Comparison of ENCODE assay signal across 9 mouse cellular contexts in the genomic region with DNA sequence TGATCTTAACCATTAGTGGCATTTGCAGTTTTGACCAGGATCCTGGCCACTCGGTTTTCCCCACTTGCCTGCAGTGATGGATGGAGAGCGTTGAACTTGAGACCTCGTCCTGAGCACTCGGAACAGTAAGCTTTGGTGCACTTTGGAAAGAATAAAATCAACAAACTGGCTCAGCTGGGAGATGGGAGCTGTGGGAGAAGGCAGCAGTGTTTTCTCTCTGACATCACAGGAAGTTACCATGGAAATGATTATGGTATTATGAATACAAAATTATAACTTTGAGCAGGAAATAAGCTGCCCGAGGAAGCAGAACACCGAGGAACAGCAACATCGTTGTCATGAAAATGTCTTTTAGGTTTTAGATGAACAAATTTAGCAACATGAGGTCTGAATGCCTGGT.
A peak's percentile ranks its signal among the peaks of the same experiment; 100 is the strongest.
DNase-seq lines count a peak whose midpoint lies in the region; ATAC-seq lines count a peak whose summit lies in the region.
"Had no signal": no experiment of that assay in that cellular context is flagged by ENCODE, and none has a peak within 500 bp of the region (broad histone marks: within the 10 kb centered on the region; RNA-seq: fewer than 3 reads in every experiment).

No protein-coding gene starts in this region.

- H3K36me3 ChIP-seq in embryonic facial prominence, embryonic 11.5 days (replicated peaks; ENCODE audit: control insufficient read depth, insufficient read depth, low read depth, low read length): no peaks in the 10 kb centered on the region
- H3K36me3 ChIP-seq in embryonic facial prominence, embryonic 10.5 days (replicated peaks): 0 out of 2 replicates have a peak, but pooled peaks cover 12% of the 10 kb centered on the region
- no peaks in the 10 kb centered on the region for H3K36me3 ChIP-seq in hindbrain, embryonic 13.5 days
- H3K36me3 ChIP-seq in hindbrain, embryonic 10.5 days: peaks cover 14% of the 10 kb centered on the region
- no peaks in the 10 kb centered on the region for H3K36me3 ChIP-seq in neural tube, embryonic 13.5 days
- H3K36me3 ChIP-seq: midbrain, embryonic 12.5 days had no signal

- H3K27ac ChIP-seq in embryonic facial prominence, embryonic 11.5 days (replicated peaks; ENCODE audit: low read depth, low read length): no peak overlapping the region
- H3K27ac ChIP-seq in embryonic facial prominence, embryonic 10.5 days (replicated peaks): no peak overlapping the region
- peak overlapping the region; percentile 61 for H3K27ac ChIP-seq in hindbrain, embryonic 13.5 days
- H3K27ac ChIP-seq in hindbrain, embryonic 10.5 days: no peak overlapping the region
- H3K27ac ChIP-seq in neural tube, embryonic 13.5 days (replicated peaks): peak overlapping the region; percentile 55
- H3K27ac ChIP-seq: midbrain, embryonic 12.5 days had no signal

- H3K27me3 ChIP-seq in embryonic facial prominence, embryonic 11.5 days (ENCODE audit: control insufficient read depth, insufficient read depth, low read length): no peaks in the 10 kb centered on the region
- H3K27me3 ChIP-seq in embryonic facial prominence, embryonic 10.5 days (replicated peaks; ENCODE audit: low read depth, poor library complexity, severe bottlenecking): no peaks in the 10 kb centered on the region
- H3K27me3 ChIP-seq in hindbrain, embryonic 13.5 days: no peaks in the 10 kb centered on the region
- no peaks in the 10 kb centered on the region for H3K27me3 ChIP-seq in hindbrain, embryonic 10.5 days (ENCODE audit: insufficient read depth, poor library complexity, severe bottlenecking)
- H3K27me3 ChIP-seq in neural tube, embryonic 13.5 days: no peaks in the 10 kb centered on the region
- H3K27me3 ChIP-seq: midbrain, embryonic 12.5 days had no signal

- H3K4me3 ChIP-seq in embryonic facial prominence, embryonic 11.5 days (ENCODE audit: low read depth, low read length): no peak overlapping the region
- no peak overlapping the region for H3K4me3 ChIP-seq in embryonic facial prominence, embryonic 10.5 days
- H3K4me3 ChIP-seq in hindbrain, embryonic 13.5 days: no peak overlapping the region
- no peak overlapping the region for H3K4me3 ChIP-seq in hindbrain, embryonic 10.5 days
- H3K4me3 ChIP-seq in neural tube, embryonic 13.5 days: no peak overlapping the region
- H3K4me3 ChIP-seq: midbrain, embryonic 12.5 days had no signal

- no peak overlapping the region for H3K9ac ChIP-seq in embryonic facial prominence, embryonic 11.5 days (replicated peaks; ENCODE audit: low read length)
- H3K9ac ChIP-seq in hindbrain, embryonic 13.5 days: no peak overlapping the region
- no peak overlapping the region for H3K9ac ChIP-seq in neural tube, embryonic 13.5 days
- H3K9ac ChIP-seq: midbrain, embryonic 12.5 days had no signal

- H3K4me2 ChIP-seq in embryonic facial prominence, embryonic 11.5 days (ENCODE audit: low read depth, low read length): no peak overlapping the region
- H3K4me2 ChIP-seq in hindbrain, embryonic 13.5 days: no peak overlapping the region
- no peak overlapping the region for H3K4me2 ChIP-seq in neural tube, embryonic 13.5 days
- H3K4me2 ChIP-seq: midbrain, embryonic 12.5 days had no signal

- 40% methylated on average over 7 of the region's 7 CpGs for whole genome bisulfite sequencing in embryonic facial prominence, embryonic 11.5 days
- WGBS in embryonic facial prominence, embryonic 10.5 days: 49% methylated on average over 7 of the region's 7 CpGs
- 55% methylated on average over 7 of the region's 7 CpGs for WGBS in hindbrain, embryonic 13.5 days
- whole genome bisulfite sequencing in hindbrain, embryonic 10.5 days: 63% methylated on average over 7 of the region's 7 CpGs
- 63% methylated on average over 7 of the region's 7 CpGs for WGBS in neural tube, embryonic 13.5 days

- peak; percentile 40 for DNase-seq in embryonic facial prominence, embryonic 11.5 days (ENCODE audit: low spot score)
- DNase-seq in embryonic facial prominence, embryonic 10.5 days (ENCODE audit: low spot score): no peak
- no peak for DNase-seq in hindbrain, embryonic 10.5 days (ENCODE audit: low spot score)
- DNase-seq in neural tube, embryonic 10.5 days (ENCODE audit: extremely low spot score, low spot score): no peak
- no peak for DNase-seq in adipocyte (ENCODE audit: low spot score)

- ATAC-seq in embryonic facial prominence, embryonic 11.5 days (replicated peaks; ENCODE audit: insufficient number of reproducible peaks, low FRiP score, low TSS enrichment, low read depth): no peak
- no peak for ATAC-seq in hindbrain, embryonic 13.5 days (ENCODE audit: low FRiP score)
- ATAC-seq in neural tube, embryonic 13.5 days (ENCODE audit: low read depth): no peak
- no peak for ATAC-seq in erythroid progenitor cell, adult 5-6 weeks (replicated peaks; ENCODE audit: low FRiP score, poor library complexity, severe bottlenecking)

- H3K4me1 ChIP-seq in embryonic facial prominence, embryonic 11.5 days (ENCODE audit: control insufficient read depth, insufficient read depth, low read length): peaks cover 3% of the 10 kb centered on the region; the same call in 1 of the 2 replicates
- peaks cover 69% of the 10 kb centered on the region for H3K4me1 ChIP-seq in embryonic facial prominence, embryonic 10.5 days
- peaks cover 27% of the 10 kb centered on the region for H3K4me1 ChIP-seq in hindbrain, embryonic 13.5 days (replicated peaks)
- peaks cover 50% of the 10 kb centered on the region for H3K4me1 ChIP-seq in hindbrain, embryonic 10.5 days (replicated peaks)
- H3K4me1 ChIP-seq in neural tube, embryonic 13.5 days (replicated peaks): peaks cover 26% of the 10 kb centered on the region

- no peaks in the 10 kb centered on the region for H3K9me3 ChIP-seq in embryonic facial prominence, embryonic 11.5 days (replicated peaks; ENCODE audit: control insufficient read depth, low read length)
- no peaks in the 10 kb centered on the region for H3K9me3 ChIP-seq in embryonic facial prominence, embryonic 10.5 days
- no peaks in the 10 kb centered on the region for H3K9me3 ChIP-seq in hindbrain, embryonic 13.5 days
- no peaks in the 10 kb centered on the region for H3K9me3 ChIP-seq in hindbrain, embryonic 10.5 days
- no peaks in the 10 kb centered on the region for H3K9me3 ChIP-seq in neural tube, embryonic 13.5 days
- H3K9me3 ChIP-seq: midbrain, embryonic 12.5 days had no signal

Comparison
In these comparisons a context has a peak if more than half of its experiments do, and no peak if none do; other contexts are left out.
1. H3K27ac ChIP-seq: peak in hindbrain, embryonic 13.5 days (single experiment) and neural tube, embryonic 13.5 days (single experiment); none in embryonic facial prominence, embryonic 11.5 days (single experiment), embryonic facial prominence, embryonic 10.5 days (single experiment) and hindbrain, embryonic 10.5 days (single experiment).